Mouse (Mus musculus): Measurements from ENCODE around the gene Dpyd. TPM values are rescaled to one million over a fixed set of nuclear protein-coding genes. Genes with fewer than 3 reads are reported as not detected.
A peak's percentile ranks its signal among the peaks of the same experiment; 100 is the strongest.

Gene Dpyd
- polyA plus RNA-seq, 1 experiment from 2014 or later = 6.8 TPM

GRCm38 (mm10) chr3:119095223-119095886, 533.4 kb downstream of the Dpyd start:
- H3K4me2 ChIP-seq = no peak overlapping the region
- no peaks in the 10 kb centered on the region for H3K9me3 ChIP-seq (ENCODE audit: low read depth, low read length)
- TF ChIP-seq CTCF (IDR thresholded peaks at IDR 0.05; ENCODE audit: low read depth) = no peak
- H3K9ac ChIP-seq = no peak overlapping the region
- H3K27ac ChIP-seq (ENCODE audit: low read depth) = no peak overlapping the region
- no peaks in the 10 kb centered on the region for H3K27me3 ChIP-seq (ENCODE audit: insufficient read depth, low read length)
- ATAC-seq (ENCODE audit: insufficient read depth) (no peak), DNase-seq (no peak)
- H3K36me3 ChIP-seq (ENCODE audit: insufficient read depth) = no peaks in the 10 kb centered on the region
- H3K4me3 ChIP-seq (ENCODE audit: low read depth, low read length) = no peak overlapping the region
- 81% methylated on average over 5 of the region's 5 CpGs for WGBS
- H3K4me1 ChIP-seq (ENCODE audit: insufficient read depth) = no peaks in the 10 kb centered on the region

GRCm38 (mm10) chr3:119126003-119126402, 564.1 kb downstream of the Dpyd start:
- WGBS = 27% methylated on average over 2 of the region's 2 CpGs
- no peak for DNase-seq
- Histone ChIP-seq H3K27me3 (ENCODE audit: insufficient read depth, low read length) (no peaks in the 10 kb centered on the region), H3K36me3 (ENCODE audit: insufficient read depth) (no peaks in the 10 kb centered on the region), H3K9ac (no peak overlapping the region), H3K4me2 (no peak overlapping the region), H3K27ac (ENCODE audit: low read depth) (no peak overlapping the region), H3K4me3 (ENCODE audit: low read depth, low read length) (no peak overlapping the region), H3K4me1 (ENCODE audit: insufficient read depth) (no peaks in the 10 kb centered on the region), H3K9me3 (ENCODE audit: low read depth, low read length) (no peaks in the 10 kb centered on the region)
- no peak for TF ChIP-seq CTCF (IDR thresholded peaks at IDR 0.05; ENCODE audit: low read depth)
- ATAC-seq (ENCODE audit: insufficient read depth) = no peak

GRCm38 (mm10) chr3:119128076-119128475, 566.1 kb downstream of the Dpyd start:
- 77% methylated on average over 1 of the region's 1 CpGs for WGBS
- no peak for TF ChIP-seq CTCF (IDR thresholded peaks at IDR 0.05; ENCODE audit: low read depth)
- Histone ChIP-seq H3K27ac (ENCODE audit: low read depth) (no peak overlapping the region), H3K27me3 (ENCODE audit: insufficient read depth, low read length) (no peaks in the 10 kb centered on the region), H3K9me3 (ENCODE audit: low read depth, low read length) (no peaks in the 10 kb centered on the region), H3K4me1 (ENCODE audit: insufficient read depth) (no peaks in the 10 kb centered on the region), H3K4me3 (ENCODE audit: low read depth, low read length) (no peak overlapping the region), H3K36me3 (ENCODE audit: insufficient read depth) (no peaks in the 10 kb centered on the region), H3K4me2 (no peak overlapping the region), H3K9ac (no peak overlapping the region)
- ATAC-seq (ENCODE audit: insufficient read depth) (no peak), DNase-seq (no peak)

GRCm38 (mm10) chr3:119143034-119143433, 581.1 kb downstream of the Dpyd start:
- no peaks in the 10 kb centered on the region for H3K9me3 ChIP-seq (ENCODE audit: low read depth, low read length)
- ATAC-seq (ENCODE audit: insufficient read depth) (no peak), DNase-seq (no peak)
- no peaks in the 10 kb centered on the region for H3K4me1 ChIP-seq (ENCODE audit: insufficient read depth)
- H3K27me3 ChIP-seq (ENCODE audit: insufficient read depth, low read length) = no peaks in the 10 kb centered on the region
- no peak overlapping the region for H3K9ac ChIP-seq
- no peak overlapping the region for H3K27ac ChIP-seq (ENCODE audit: low read depth)
- 67% methylated on average over 5 of the region's 5 CpGs for WGBS
- H3K36me3 ChIP-seq (ENCODE audit: insufficient read depth) = no peaks in the 10 kb centered on the region
- no peak overlapping the region for H3K4me3 ChIP-seq (ENCODE audit: low read depth, low read length)
- no peak for TF ChIP-seq CTCF (IDR thresholded peaks at IDR 0.05; ENCODE audit: low read depth)
- H3K4me2 ChIP-seq = no peak overlapping the region

GRCm38 (mm10) chr3:119144788-119145187, 582.9 kb downstream of the Dpyd start:
- no peak overlapping the region for H3K4me2 ChIP-seq
- no peaks in the 10 kb centered on the region for H3K9me3 ChIP-seq (ENCODE audit: low read depth, low read length)
- H3K4me1 ChIP-seq (ENCODE audit: insufficient read depth) = no peaks in the 10 kb centered on the region
- H3K27ac ChIP-seq (ENCODE audit: low read depth) = no peak overlapping the region
- no peak overlapping the region for H3K9ac ChIP-seq
- H3K27me3 ChIP-seq (ENCODE audit: insufficient read depth, low read length) = no peaks in the 10 kb centered on the region
- ATAC-seq (ENCODE audit: insufficient read depth) (no peak), DNase-seq (no peak)
- no peak for TF ChIP-seq CTCF (IDR thresholded peaks at IDR 0.05; ENCODE audit: low read depth)
- H3K36me3 ChIP-seq (ENCODE audit: insufficient read depth) = no peaks in the 10 kb centered on the region
- no peak overlapping the region for H3K4me3 ChIP-seq (ENCODE audit: low read depth, low read length)
- WGBS = 86% methylated on average over 1 of the region's 1 CpGs

- Histone ChIP-seq H3K4me1 (ENCODE audit: insufficient read depth) (no peaks in the 10 kb centered on the region), H3K4me2 (peak overlapping the region; percentile 20; the same call in 1 of the 2 replicates), H3K4me3 (ENCODE audit: low read depth, low read length) (no peak overlapping the region), H3K36me3 (ENCODE audit: insufficient read depth) (no peaks in the 10 kb centered on the region), H3K27me3 (ENCODE audit: insufficient read depth, low read length) (no peaks in the 10 kb centered on the region), H3K9ac (no peak overlapping the region), H3K9me3 (ENCODE audit: low read depth, low read length) (no peaks in the 10 kb centered on the region), H3K27ac (ENCODE audit: low read depth) (no peak overlapping the region)
- 44% methylated on average over 17 of the region's 17 CpGs for WGBS
- TF ChIP-seq CTCF (IDR thresholded peaks at IDR 0.05; ENCODE audit: low read depth) = no peak
- ATAC-seq (ENCODE audit: insufficient read depth) (no peak), DNase-seq (peak; percentile 19)
These were observed 592.9 kb downstream of the Dpyd start for GRCm38 (mm10) chr3:119154604-119155444.

- ATAC-seq (ENCODE audit: insufficient read depth) = no peak
- Histone ChIP-seq H3K27ac (ENCODE audit: low read depth) (no peak overlapping the region), H3K9me3 (ENCODE audit: low read depth, low read length) (no peaks in the 10 kb centered on the region), H3K27me3 (ENCODE audit: insufficient read depth, low read length) (no peaks in the 10 kb centered on the region), H3K36me3 (ENCODE audit: insufficient read depth) (no peaks in the 10 kb centered on the region), H3K9ac (no peak overlapping the region), H3K4me1 (ENCODE audit: insufficient read depth) (no peaks in the 10 kb centered on the region), H3K4me3 (ENCODE audit: low read depth, low read length) (no peak overlapping the region), H3K4me2 (no peak overlapping the region)
- no peak for TF ChIP-seq CTCF (IDR thresholded peaks at IDR 0.05; ENCODE audit: low read depth)
- DNase-seq = no peak
- WGBS = 81% methylated on average over 4 of the region's 4 CpGs
These were observed 596.7 kb downstream of the Dpyd start for GRCm38 (mm10) chr3:119158670-119159069.

Data from lung, embryonic 14.5 days (tissue).